9 mouse cellular contexts compared by ENCODE assay signal in the genomic region with DNA sequence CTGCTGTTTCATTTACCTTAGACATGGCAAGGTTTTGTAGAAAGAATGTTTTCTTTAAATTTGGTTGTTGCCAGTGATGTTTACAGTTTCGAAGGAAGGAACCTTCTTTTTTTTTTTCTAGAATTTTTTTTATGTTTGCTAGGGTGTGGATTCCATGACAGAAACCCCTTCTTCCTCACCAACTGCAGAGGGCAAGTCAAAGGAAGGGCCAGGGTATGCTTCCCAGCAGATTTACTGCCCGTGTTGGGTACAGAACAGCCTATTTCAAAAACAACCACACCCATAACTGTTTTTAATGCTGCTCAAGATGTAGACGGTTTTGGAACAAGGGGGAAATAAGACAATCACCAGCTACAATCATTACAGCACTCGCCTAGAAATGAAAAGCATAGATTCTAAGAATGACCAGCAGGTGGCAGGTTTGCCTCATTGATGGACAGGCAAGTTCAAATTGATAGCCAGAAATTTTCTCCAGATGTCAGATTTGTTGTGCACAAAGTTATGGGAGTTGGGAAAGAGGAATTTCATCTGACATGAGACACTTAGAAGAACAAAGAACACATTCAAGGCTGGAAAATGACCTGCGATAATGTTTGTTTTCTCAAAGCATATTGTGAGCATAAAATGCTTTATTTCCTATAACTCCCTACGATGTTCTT.
DNase-seq lines count a peak whose midpoint lies in the region; ATAC-seq and TF ChIP-seq lines count a peak whose summit lies in the region.
"Had no signal": no experiment of that assay in that cellular context is flagged by ENCODE, and none has a peak within 500 bp of the region (broad histone marks: within the 10 kb centered on the region; RNA-seq: fewer than 3 reads in every experiment).

No protein-coding gene starts in this region.

- WGBS in hindbrain, embryonic 10.5 days: 32% methylated on average over 6 of the region's 6 CpGs
- WGBS in hindbrain, embryonic 13.5 days: 22% methylated on average over 6 of the region's 6 CpGs

- in situ Hi-C loops in ES-E14 (cut with MboI; ENCODE audit: low sequenced_read_pairs in 2 of 2, unreplicated experiment in 2 of 2): no loop called here

- intact Hi-C loops in left cerebral cortex, postnatal 14 days (cut with DNase I): no loop called here

- H3K27me3 ChIP-seq in hindbrain, embryonic 10.5 days (ENCODE audit: insufficient read depth, poor library complexity, severe bottlenecking): no peaks in the 10 kb centered on the region
- H3K27me3 ChIP-seq in hindbrain, embryonic 13.5 days: no peaks in the 10 kb centered on the region
- H3K27me3 ChIP-seq: lung, embryonic 15.5 days had no signal

- no peak overlapping the region for H3K27ac ChIP-seq in hindbrain, embryonic 10.5 days
- H3K27ac ChIP-seq in hindbrain, embryonic 13.5 days: no peak overlapping the region
- H3K27ac ChIP-seq in ES-E14 (ENCODE audit: insufficient read depth, low read depth, low read length, poor library complexity, severe bottlenecking): no peak overlapping the region
- H3K27ac ChIP-seq: lung, embryonic 15.5 days had no signal

- no peak for ATAC-seq in hindbrain, embryonic 13.5 days (ENCODE audit: low FRiP score)

- H3K9ac ChIP-seq in hindbrain, embryonic 13.5 days: no peak overlapping the region
- H3K9ac ChIP-seq in ES-E14 (ENCODE audit: insufficient read depth, low read depth, low read length, poor library complexity, severe bottlenecking): no peak overlapping the region
- H3K9ac ChIP-seq: lung, embryonic 15.5 days had no signal

- H3K36me3 ChIP-seq in hindbrain, embryonic 10.5 days: no peaks in the 10 kb centered on the region
- H3K36me3 ChIP-seq in hindbrain, embryonic 13.5 days: no peaks in the 10 kb centered on the region
- no peaks in the 10 kb centered on the region for H3K36me3 ChIP-seq in ES-E14 (ENCODE audit: control insufficient read depth, insufficient read depth, low read length, poor library complexity, severe bottlenecking)
- H3K36me3 ChIP-seq: lung, embryonic 15.5 days had no signal

- no peak overlapping the region for H3K4me3 ChIP-seq in hindbrain, embryonic 10.5 days
- no peak overlapping the region for H3K4me3 ChIP-seq in hindbrain, embryonic 13.5 days
- no peak overlapping the region for H3K4me3 ChIP-seq in ES-E14 (ENCODE audit: insufficient read depth in 1 of 2, low read depth in 1 of 2, low read length in 2 of 2, poor library complexity in 1 of 2, severe bottlenecking in 1 of 2)
- H3K4me3 ChIP-seq: lung, embryonic 15.5 days had no signal

- no peak overlapping the region for H3K4me2 ChIP-seq in hindbrain, embryonic 13.5 days
- H3K4me2 ChIP-seq: lung, embryonic 15.5 days had no signal

- DNase-seq in hindbrain, embryonic 10.5 days (ENCODE audit: low spot score): peak; percentile 44
- DNase-seq in ES-E14 (ENCODE audit: low read depth, low spot score): peak; percentile 29
- peak; percentile 55 for DNase-seq in cerebellum, adult 9-10 months
- peak; percentile 40 to 70 for DNase-seq in frontal cortex, postnatal 36 days (ENCODE audit: low spot score in 2 of 2)
- DNase-seq in left cerebral cortex, postnatal 14 days (ENCODE audit: low spot score in 2 of 2): peak; percentile 71 to 73
- peak; percentile 16 for DNase-seq in naive thymus-derived CD4-positive, alpha-beta T cell, adult 2 months (ENCODE audit: low read depth)
- no peak for DNase-seq in spleen, postnatal 36 days (ENCODE audit: low spot score in 2 of 2)

- no peaks in the 10 kb centered on the region for H3K9me3 ChIP-seq in hindbrain, embryonic 10.5 days
- H3K9me3 ChIP-seq in hindbrain, embryonic 13.5 days: no peaks in the 10 kb centered on the region
- no peaks in the 10 kb centered on the region for H3K9me3 ChIP-seq in ES-E14 (ENCODE audit: control insufficient read depth, insufficient read depth, low read depth, low read length)
- H3K9me3 ChIP-seq: lung, embryonic 15.5 days had no signal

- H3K4me1 ChIP-seq in hindbrain, embryonic 10.5 days (replicated peaks): no peaks in the 10 kb centered on the region
- H3K4me1 ChIP-seq in hindbrain, embryonic 13.5 days (replicated peaks): no peaks in the 10 kb centered on the region
- H3K4me1 ChIP-seq in ES-E14 (ENCODE audit: control insufficient read depth in 2 of 2, insufficient read depth in 2 of 2, low read length in 2 of 2, poor library complexity in 1 of 2): no peaks in the 10 kb centered on the region
- H3K4me1 ChIP-seq: lung, embryonic 15.5 days had no signal

TF ChIP-seq in ES-E14, 5 proteins besides CTCF, POLR2A, EP300 and RAD21:
- TF ChIP-seq ZNF384 (IDR thresholded peaks at IDR 0.05; ENCODE audit: low read depth, low read length): no peak
- no peak for TF ChIP-seq ZC3H11A (IDR thresholded peaks at IDR 0.05; ENCODE audit: borderline replicate concordance, low read depth, low read length)
- TF ChIP-seq MAFK (IDR thresholded peaks at IDR 0.05; ENCODE audit: insufficient read depth, low read depth, low read length): no peak
- no peak for TF ChIP-seq CHD2 (IDR thresholded peaks at IDR 0.05; ENCODE audit: low read depth, low read length)

Comparison
In these comparisons a context has a peak if more than half of its experiments do, and no peak if none do; other contexts are left out.
1. DNase-seq: peak in hindbrain, embryonic 10.5 days (single experiment), ES-E14 (single experiment), cerebellum, adult 9-10 months (single experiment), frontal cortex, postnatal 36 days (2 of 2), left cerebral cortex, postnatal 14 days (2 of 2) and naive thymus-derived CD4-positive, alpha-beta T cell, adult 2 months (single experiment); none in spleen, postnatal 36 days (0 of 2).